Mouse (Mus musculus) gastrocnemius, adult 18-20 months (tissue): Measurements from ENCODE around the gene Mest. TPM values are rescaled to one million over a fixed set of nuclear protein-coding genes. Genes with fewer than 3 reads are reported as not detected.

Experiments used
- DNase-seq: peaks from one replicate; pipeline ENCODE4 v3.0.0; 2021; ENCODE audit warnings: low spot score
- microRNA-seq: library from miRNA; unstranded; fragments of <30 nt; microRNA quantifications from one replicate; pipeline ENCODE4 v1.2.0, GENCODE M21; 2021
- total RNA-seq, 2 experiments: library from RNA; stranded (reverse); gene quantifications; 2 replicates each; pipeline ENCODE4 v1.2.3; 2021

The Mest gene
- total RNA-seq, 2 experiments from 2014 or later: 1.8 to 3.2 TPM

GRCm38 (mm10) chr6:30738464-30739006 lies 15.2 kb downstream of the Mest start:
- no peak for DNase-seq

DNA sequence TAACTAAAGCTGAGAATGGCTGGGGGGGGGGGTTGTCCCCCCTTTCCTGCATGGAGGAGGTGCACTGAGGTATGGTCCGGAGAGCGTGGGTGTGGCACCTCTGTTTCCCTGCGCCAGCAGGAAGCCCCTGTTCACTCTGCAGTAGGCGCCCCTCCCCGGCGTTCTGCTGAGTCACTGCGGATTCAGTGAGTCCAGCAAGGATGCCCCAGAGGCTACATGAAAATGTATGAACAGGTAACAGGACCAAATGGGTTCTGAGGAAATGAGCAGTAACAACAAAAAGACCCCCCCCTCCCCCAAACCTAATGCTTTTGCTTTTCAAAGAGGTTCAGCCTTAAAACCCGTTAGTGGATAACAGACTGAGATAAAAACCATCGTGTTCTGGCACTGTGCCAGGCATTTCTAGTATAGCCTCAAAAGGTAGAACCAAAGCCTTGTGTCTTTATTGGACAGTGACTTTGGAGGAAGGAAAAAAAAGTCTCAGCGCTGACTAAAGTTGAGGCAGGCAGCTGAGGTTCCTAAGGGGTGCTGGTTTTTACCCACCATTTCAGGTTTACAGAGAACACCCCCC lies 15.9 kb downstream of the Mest start:
- no peak for DNase-seq

DNA sequence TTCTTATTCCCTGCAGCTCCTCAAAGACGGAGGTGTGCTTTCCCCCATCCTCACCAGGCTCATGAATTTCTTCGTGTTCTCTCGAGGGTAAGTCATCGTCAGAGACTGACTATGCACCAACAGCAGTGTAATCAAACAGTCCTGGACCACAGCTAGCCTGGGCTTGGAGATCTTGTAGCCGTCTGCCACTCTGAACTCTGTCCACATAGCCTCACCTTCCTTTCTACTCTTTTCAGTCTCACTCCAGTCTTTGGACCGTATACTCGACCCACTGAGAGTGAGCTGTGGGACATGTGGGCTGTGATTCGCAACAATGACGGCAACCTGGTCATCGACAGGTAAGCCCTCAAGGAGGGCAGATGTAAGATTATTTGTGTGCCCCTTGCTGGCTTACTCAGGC lies 21.5 kb downstream of the Mest start:
- DNase-seq: no peak

- no peak for DNase-seq
Measured at GRCm38 (mm10) chr6:30745591-30745990, 22.2 kb downstream of the Mest start.

DNA sequence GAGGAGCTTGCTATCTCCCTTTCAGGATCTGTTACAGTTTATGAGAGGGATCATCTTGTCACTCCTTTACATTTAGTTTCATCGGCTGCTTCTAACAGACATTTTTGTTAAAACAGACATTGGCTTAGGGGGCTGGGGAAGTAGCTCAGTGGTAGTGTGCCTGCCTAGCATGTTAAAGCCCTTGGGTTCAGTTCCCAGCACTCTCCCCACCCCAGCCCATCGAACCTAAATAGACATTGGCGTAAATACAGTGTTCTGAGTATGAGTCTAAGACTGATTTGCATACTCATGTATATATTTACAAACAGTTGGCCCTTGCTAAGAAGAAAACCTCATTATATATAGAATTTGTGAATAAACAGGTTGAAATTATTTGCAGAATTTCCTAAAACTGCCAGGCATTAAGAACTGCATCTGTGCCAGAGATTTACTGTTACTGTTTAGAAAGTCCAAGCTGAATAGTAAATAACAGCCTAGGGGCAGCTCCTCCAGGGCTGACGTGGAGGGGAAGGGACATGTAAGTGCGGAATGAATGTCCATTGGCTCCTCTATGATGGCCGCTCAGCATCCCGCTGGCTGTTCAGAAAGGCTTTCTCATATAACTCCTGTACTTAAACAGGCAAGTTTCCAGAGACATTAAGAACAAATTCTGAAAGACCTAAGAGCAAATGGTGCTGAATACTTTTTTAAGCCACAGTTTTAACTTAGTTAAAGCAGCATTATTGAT lies 24.4 kb downstream of the Mest start:
- DNase-seq: no peak

DNA sequence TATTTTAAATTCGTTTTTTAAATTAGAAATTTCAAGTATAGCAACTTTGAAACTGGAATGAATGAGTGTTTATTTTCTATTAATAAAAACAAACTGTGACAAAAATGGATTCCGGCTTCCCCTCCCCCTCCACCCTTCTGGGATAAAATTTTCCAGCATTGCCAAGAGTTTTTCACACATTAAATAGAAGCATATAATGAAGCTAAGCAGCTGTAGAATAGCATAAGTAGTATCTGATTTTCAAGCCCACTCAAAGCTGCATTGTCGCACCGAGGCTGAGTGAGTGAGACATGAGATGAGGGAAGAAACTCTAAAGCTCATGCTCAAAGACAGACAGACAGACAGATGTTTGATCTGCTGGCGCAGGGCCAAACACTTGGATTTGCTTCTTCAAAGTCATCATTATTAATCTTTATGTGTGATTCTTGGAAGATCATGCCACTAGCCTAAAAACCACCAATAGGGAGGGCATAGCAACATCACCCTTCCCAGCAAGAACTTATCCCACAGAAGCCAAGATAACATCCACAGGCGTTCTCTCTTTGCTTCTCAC lies 25.1 kb downstream of the Mest start:
- no peak for DNase-seq

DNA sequence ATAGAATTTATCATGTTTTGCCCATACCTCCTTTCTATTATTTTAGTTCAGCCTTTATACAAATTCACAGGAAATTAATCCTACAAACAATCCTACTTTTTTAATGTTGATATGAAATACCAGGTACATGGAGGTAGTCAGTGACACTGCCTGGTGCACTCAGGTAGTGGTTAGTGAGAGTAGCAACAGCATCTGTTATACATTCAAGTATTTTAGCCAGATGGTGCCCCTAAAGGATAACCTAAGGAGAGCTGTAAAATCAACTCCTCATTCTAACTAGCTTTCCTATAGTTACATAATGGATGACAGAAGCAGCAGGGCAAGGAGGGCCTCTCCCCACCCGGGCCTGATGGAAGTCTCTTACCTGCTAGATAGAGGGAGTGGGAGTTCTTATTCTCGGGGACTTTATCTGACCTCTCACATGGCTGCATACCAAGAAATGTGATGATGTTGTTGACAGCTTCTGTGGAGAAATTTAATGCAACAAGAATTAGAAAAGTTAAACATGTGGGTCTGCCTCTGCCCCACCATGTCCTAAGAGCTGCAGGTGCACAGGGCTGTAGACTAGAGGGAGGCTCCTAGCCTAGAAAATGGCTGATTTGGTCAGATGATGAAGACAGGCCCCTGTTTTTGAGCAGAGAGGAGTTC lies 25.8 kb downstream of the Mest start:
- no peak for DNase-seq

DNA sequence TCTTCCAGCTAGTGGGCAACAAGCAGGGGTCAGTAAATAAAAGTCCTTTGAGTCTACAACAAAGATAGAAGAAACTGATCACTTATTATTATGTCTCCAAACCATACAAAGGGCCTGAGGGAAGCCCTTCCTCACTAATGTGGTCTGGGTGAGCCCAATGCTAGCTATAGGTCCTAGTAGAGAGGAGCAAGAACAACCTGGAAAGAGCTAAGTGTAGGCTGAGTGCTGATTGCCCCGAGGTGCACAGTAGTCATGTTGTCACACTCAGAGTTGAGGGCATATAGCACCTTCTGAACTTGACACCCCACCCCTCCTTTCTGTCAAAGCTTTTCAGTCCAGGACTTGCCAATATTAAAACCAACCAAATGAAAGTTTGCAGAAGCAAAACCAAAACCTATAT lies 26.5 kb downstream of the Mest start:
- no peak for DNase-seq

DNA sequence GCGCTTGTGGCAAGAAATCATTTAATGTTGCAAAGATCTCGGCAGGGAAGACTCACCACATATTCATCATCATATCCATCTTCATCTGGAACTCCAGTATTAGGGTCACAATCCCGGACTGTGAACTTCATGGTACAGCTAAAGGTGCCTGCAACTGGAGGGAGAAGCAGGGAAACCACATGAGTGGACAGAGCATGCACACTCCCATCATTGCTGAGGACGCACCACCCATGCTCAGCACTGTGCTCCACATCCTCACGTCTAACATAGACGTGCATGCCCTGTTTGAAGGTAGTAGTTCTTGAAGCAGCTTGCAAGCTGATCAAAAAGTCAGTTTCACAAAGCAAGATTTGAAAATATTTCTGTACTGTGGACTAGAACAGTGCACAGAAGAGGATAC lies 27.1 kb downstream of the Mest start:
- no peak for DNase-seq

GRCm38 (mm10) chr6:30751209-30751608 lies 27.9 kb downstream of the Mest start:
- no peak for DNase-seq

Small RNAs within 50 kb of the gene (microRNA-seq; reads per million reads assigned to microRNA genes)
- gene Mir335: 611 reads per million, percentile 77 among the genes with 10 or more reads in this experiment

Other genes starting within 250 kb of the Mest start
- 10 to 100 TPM in 1 of 2 experiments, 1 to 10 TPM in 1; 9.6 to 10.8 TPM for gene Tmem209, start 213.8 kb upstream of the Mest start, total RNA-seq
- not detected for gene Ssmem1, start 213.7 kb upstream of the Mest start, total RNA-seq
- not detected for gene Cpa2, start 182.0 kb upstream of the Mest start, total RNA-seq
- gene Cpa4, start 155.2 kb upstream of the Mest start, total RNA-seq: not detected
- not detected for gene Cpa5, start 112.5 kb upstream of the Mest start, total RNA-seq
- gene Cpa1, start 84.3 kb upstream of the Mest start, total RNA-seq: not detected
- under 1 TPM; 0.78 to 0.80 TPM for gene Cep41, start 29.8 kb upstream of the Mest start, total RNA-seq
- 10 to 100 TPM; 12.5 to 15.7 TPM for gene Copg2, start 173.2 kb downstream of the Mest start, total RNA-seq
- gene Tsga13, start 192.0 kb downstream of the Mest start, total RNA-seq: not detected
- under 1 TPM in 1 of 2 experiments, not detected in 1; 0.21 TPM for gene Klf14, start 235.5 kb downstream of the Mest start, total RNA-seq